Comparison of ENCODE assay signal across 13 mouse cellular contexts in genomic region chr16:6430981-6431380, GRCm38 (mm10).
A peak's percentile ranks its signal among the peaks of the same experiment; 100 is the strongest.
DNase-seq lines count a peak whose midpoint lies in the region; ATAC-seq and TF ChIP-seq lines count a peak whose summit lies in the region.
"Had no signal": no experiment of that assay in that cellular context is flagged by ENCODE, and none has a peak within 500 bp of the region (broad histone marks: within the 10 kb centered on the region; RNA-seq: fewer than 3 reads in every experiment).

No protein-coding gene starts in this region.

- no peak overlapping the region for H3K27ac ChIP-seq in lung, postnatal 0 days (ENCODE audit: low read length)
- H3K27ac ChIP-seq: limb, embryonic 12.5 days had no signal

- no peaks in the 10 kb centered on the region for H3K36me3 ChIP-seq in lung, postnatal 0 days (ENCODE audit: insufficient read depth, low read length)
- H3K36me3 ChIP-seq: limb, embryonic 12.5 days had no signal

- no peak for TF ChIP-seq CTCF in lung, postnatal 0 days (IDR thresholded peaks at IDR 0.05)

- no peaks in the 10 kb centered on the region for H3K27me3 ChIP-seq in lung, postnatal 0 days (replicated peaks; ENCODE audit: insufficient read depth, low read length)
- H3K27me3 ChIP-seq: limb, embryonic 12.5 days had no signal

- no peak overlapping the region for H3K9ac ChIP-seq in lung, postnatal 0 days (replicated peaks; ENCODE audit: low read depth)
- H3K9ac ChIP-seq: limb, embryonic 12.5 days; lung, embryonic 14.5 days had no signal

- no peak for TF ChIP-seq EP300 in lung, postnatal 0 days (IDR thresholded peaks at IDR 0.05)

- peak; percentile 60 for ATAC-seq in cerebellum, adult (ENCODE audit: insufficient number of reproducible peaks, low FRiP score, low TSS enrichment)
- no peak for ATAC-seq in lung, postnatal 0 days

- no peak overlapping the region for H3K4me3 ChIP-seq in lung, postnatal 0 days (ENCODE audit: low read depth, low read length)
- H3K4me3 ChIP-seq: limb, embryonic 12.5 days had no signal

- 71% methylated on average over 2 of the region's 2 CpGs for WGBS in lung, postnatal 0 days

- DNase-seq in cerebellum, postnatal 4 days (ENCODE audit: low spot score in 2 of 2) = no peak
- peak; percentile 12 for DNase-seq in retina, embryonic 14.5 days (ENCODE audit: low spot score)
- DNase-seq in retina, postnatal 1 day = no peak
- peak; percentile 46 to 87 for DNase-seq in left cerebral cortex, postnatal 25 days (ENCODE audit: low spot score in 2 of 2)
- no peak for DNase-seq in spleen, adult 12 weeks (ENCODE audit: low spot score)
- DNase-seq in lung, postnatal 0 days (ENCODE audit: low spot score) = no peak
- DNase-seq in testis, postnatal 10 days (ENCODE audit: low spot score) = no peak
- DNase-seq: adrenal gland, postnatal 36 days; gastrocnemius, postnatal 25 days; kidney, postnatal 25 days; lung, embryonic 14.5 days had no signal

- intact Hi-C loops in left cerebral cortex, postnatal 25 days (cut with DNase I) = loop anchor here (2.0 to 10.0 kb wide), 3 partner anchors 82 to 546 kb away; partner anchors contain the start of gene Rbfox1

- H3K9me3 ChIP-seq in lung, postnatal 0 days (ENCODE audit: low read length) = no peaks in the 10 kb centered on the region
- H3K9me3 ChIP-seq: limb, embryonic 12.5 days had no signal

- H3K4me1 ChIP-seq in lung, postnatal 0 days (ENCODE audit: insufficient read depth, low read depth, low read length) = no peaks in the 10 kb centered on the region
- H3K4me1 ChIP-seq: limb, embryonic 12.5 days had no signal

- H3K4me2 ChIP-seq in lung, postnatal 0 days (replicated peaks; ENCODE audit: low read depth, low read length) = no peak overlapping the region
- H3K4me2 ChIP-seq: limb, embryonic 12.5 days; lung, embryonic 14.5 days had no signal

Comparison
In these comparisons a context has a peak if more than half of its experiments do, and no peak if none do; other contexts are left out.
1. DNase-seq: peak in retina, embryonic 14.5 days (single experiment) and left cerebral cortex, postnatal 25 days (2 of 2); none in cerebellum, postnatal 4 days (0 of 2), retina, postnatal 1 day (single experiment), spleen, adult 12 weeks (single experiment), lung, postnatal 0 days (single experiment) and testis, postnatal 10 days (single experiment).